Mouse (Mus musculus) kidney, embryonic 14.5 days (tissue): ENCODE measurements around the gene Ensa. TPM values are rescaled to one million over a fixed set of nuclear protein-coding genes. Genes with fewer than 3 reads are reported as not detected.
A peak's percentile ranks its signal among the peaks of the same experiment; 100 is the strongest.

ENCODE experiments used
- ATAC-seq: fragments of 200-750 bp; cut with Nextera tagmentation; 2 replicates; pipeline ENCODE4 v1.8.0; 2017; ENCODE audit warnings: moderate number of reproducible peaks, mild to moderate bottlenecking, moderate TSS enrichment, moderate library complexity; ENCODE audit not compliant: low FRiP score, low TSS enrichment
- H3K27ac ChIP-seq: fragments of 300-500 bp; sonication (generic); 2 replicates; pipeline ENCODE4 v1.5.1; 2014; ENCODE audit warnings: low read depth, mild to moderate bottlenecking, low read length, moderate library complexity, mixed read lengths
- H3K27me3 ChIP-seq: fragments of 300-500 bp; sonication (generic); 2 replicates; pipeline ENCODE4 v1.6.1; 2014; ENCODE audit warnings: mild to moderate bottlenecking, low read length; ENCODE audit not compliant: control insufficient read depth, insufficient read depth
- H3K36me3 ChIP-seq: fragments of 300-500 bp; sonication (generic); 2 replicates; pipeline ENCODE4 v1.6.1; 2014; ENCODE audit warnings: low read length, mixed read lengths; ENCODE audit not compliant: control insufficient read depth, insufficient read depth
- H3K4me1 ChIP-seq: fragments of 300-500 bp; sonication (generic); 2 replicates; pipeline ENCODE4 v1.6.1; 2014; ENCODE audit warnings: low read length, mixed read lengths; ENCODE audit not compliant: control insufficient read depth, insufficient read depth
- H3K4me2 ChIP-seq: fragments of 300-500 bp; sonication (generic); replicated peaks from 2 replicates; pipeline ENCODE4 v1.6.1; 2014; ENCODE audit warnings: low read depth, mild to moderate bottlenecking, low read length
- H3K4me3 ChIP-seq: fragments of 300-500 bp; sonication (generic); 2 replicates; pipeline ENCODE4 v1.5.1; 2014; ENCODE audit warnings: mild to moderate bottlenecking, low read length
- H3K9ac ChIP-seq: fragments of 300-500 bp; sonication (generic); 2 replicates; pipeline ENCODE4 v1.6.1; 2014; ENCODE audit warnings: low read depth, mild to moderate bottlenecking, low read length, moderate library complexity
- H3K9me3 ChIP-seq: fragments of 300-500 bp; sonication (generic); 2 replicates; pipeline ENCODE4 v1.6.1; 2016; ENCODE audit warnings: low read length; ENCODE audit not compliant: control insufficient read depth
- WGBS: fragments of 180-500 bp; shearing (Covaris S2); extraction: QIAGEN DNeasy Blood & Tissue Kit; methylation state at CpG from one replicate; pipeline ENCODE4 v1.1.7; 2014; 5-methylcytosine and 5-hydroxymethylcytosine counted together
- polyA plus RNA-seq: library from polyadenylated mRNA; unstranded; fragments of >200 nt; fragmentation: Nextera tagmentation; extraction: Ambion mirVana; gene quantifications from 2 replicates; pipeline ENCODE4 v1.2.1, GENCODE M21; 2014

Gene Ensa
- polyA plus RNA-seq, 1 experiment from 2014 or later: 66.9 TPM

DNA sequence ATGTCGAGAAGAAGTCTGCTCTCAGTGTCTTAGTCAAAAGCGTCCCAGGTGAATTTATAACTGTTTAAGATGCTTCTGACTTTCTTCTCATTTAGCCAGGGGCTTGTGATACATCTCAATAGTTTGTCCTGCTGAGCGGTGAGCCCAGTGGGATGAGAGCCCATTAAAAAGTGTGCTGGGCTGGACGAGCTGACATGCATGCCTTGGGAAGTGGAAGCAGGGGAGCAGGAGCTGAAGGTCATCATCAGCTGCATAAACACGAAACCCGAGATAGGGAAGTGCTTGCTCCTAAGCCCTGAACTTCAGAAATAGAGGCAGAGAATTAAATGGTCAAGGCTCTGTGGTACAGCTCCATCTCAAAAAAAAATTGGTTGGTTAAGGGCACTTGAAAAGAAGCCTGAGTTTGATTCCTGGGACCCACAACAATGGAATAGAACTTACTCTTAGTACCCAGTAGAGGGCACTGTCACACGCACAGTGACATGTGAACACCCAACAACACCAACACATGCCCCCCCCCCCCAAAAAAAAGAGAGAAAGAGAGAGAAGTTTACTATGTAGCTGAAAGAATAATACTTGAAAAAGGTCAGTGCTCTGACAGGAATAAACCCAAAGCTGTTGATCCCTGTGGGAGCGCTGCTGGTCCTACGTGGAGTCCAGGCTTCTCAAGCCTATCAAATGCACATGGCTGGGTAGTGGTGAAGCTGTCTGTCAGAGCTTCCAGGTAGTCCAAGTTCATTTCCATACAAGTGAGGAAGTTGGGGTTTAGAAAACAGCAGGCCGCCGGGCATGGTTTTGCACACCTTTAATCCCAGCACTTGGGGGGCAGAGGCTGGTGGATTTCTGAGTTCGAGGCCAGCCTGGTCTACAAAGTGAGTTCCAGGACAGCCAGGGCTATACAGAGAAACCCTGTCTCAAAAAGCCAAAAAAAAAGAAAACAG lies 8.1 kb downstream of the Ensa start:
- H3K9me3 ChIP-seq: no peaks in the 10 kb centered on the region
- no peaks in the 10 kb centered on the region for H3K27me3 ChIP-seq
- no peak overlapping the region; the same call in 1 of the 2 replicates for H3K9ac ChIP-seq
- ATAC-seq: peak; percentile 32; the same call in 1 of the 2 replicates
- H3K36me3 ChIP-seq: peaks cover 94% of the 10 kb centered on the region
- WGBS: 69% methylated on average over 12 of the region's 12 CpGs
- no peaks in the 10 kb centered on the region for H3K4me1 ChIP-seq
- H3K27ac ChIP-seq: no peak overlapping the region
- no peak overlapping the region for H3K4me2 ChIP-seq
- no peak overlapping the region for H3K4me3 ChIP-seq

DNA sequence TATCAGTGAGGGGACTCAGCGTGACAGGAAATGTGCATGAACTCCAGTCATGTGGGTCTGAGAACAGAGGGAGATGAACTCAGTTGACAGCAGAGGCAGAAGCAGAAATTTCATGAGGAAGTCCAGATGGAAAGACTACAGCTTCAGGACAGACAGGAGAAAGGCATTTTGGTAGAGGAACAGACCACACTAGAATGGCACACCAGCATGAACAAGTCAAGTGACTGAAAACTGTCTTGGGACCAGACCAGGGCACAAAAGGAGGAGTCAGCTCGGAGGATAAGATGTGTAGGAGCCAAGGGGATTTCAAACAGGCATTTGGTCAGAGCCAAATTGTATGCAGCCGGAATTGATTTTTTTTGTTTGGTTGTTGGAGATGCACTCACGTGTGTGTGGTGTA lies 10.8 kb downstream of the Ensa start:
- peaks cover 74% of the 10 kb centered on the region for H3K36me3 ChIP-seq
- no peak overlapping the region for H3K4me2 ChIP-seq
- no peak overlapping the region for H3K27ac ChIP-seq
- H3K27me3 ChIP-seq: no peaks in the 10 kb centered on the region
- no peaks in the 10 kb centered on the region for H3K4me1 ChIP-seq
- no peaks in the 10 kb centered on the region for H3K9me3 ChIP-seq
- no peak for ATAC-seq
- WGBS: 59% methylated on average over 4 of the region's 4 CpGs
- no peak overlapping the region for H3K4me3 ChIP-seq
- H3K9ac ChIP-seq: no peak overlapping the region

DNA sequence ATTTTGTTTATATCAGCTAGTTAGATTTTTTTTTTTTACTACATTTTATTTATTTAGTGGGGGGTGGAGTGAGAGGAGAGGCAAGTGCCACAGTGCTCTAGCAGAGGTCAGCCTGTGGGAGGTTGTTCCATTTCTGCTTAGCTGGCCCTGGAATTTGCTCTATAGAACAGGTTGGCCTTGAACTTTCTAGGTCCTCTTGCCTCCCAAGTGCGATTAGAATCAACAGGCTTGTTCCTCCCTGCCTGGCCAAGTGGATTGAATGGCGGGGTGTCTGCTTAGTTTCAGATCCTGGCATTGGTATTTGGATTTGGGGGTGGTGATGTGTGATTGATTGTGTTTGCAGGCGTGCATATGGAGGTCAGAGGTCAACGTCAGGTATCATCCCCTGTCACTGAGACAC lies 11.3 kb downstream of the Ensa start:
- peaks cover 69% of the 10 kb centered on the region for H3K36me3 ChIP-seq
- no peak for ATAC-seq
- 69% methylated on average over 4 of the region's 4 CpGs for WGBS

DNA sequence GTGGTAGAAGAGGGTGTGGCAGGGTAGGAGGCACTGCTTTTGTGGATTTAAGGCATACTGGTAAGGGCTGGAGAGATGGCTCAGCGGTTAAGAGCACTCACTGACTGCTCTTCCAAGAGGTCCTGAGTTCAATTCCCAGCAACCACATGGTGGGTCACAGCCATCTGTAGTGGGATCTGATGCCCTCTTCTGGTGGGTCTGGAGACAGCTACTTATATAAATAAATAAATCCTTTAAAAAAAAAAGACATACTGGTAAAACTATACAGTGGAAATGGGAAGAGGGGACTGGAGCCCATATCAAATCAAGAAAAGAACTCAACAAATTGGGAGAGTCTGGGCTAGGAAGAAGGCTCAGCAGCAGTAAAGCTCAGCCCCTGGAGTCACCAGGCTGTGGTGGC lies 14.9 kb downstream of the Ensa start:
- no peak overlapping the region for H3K4me3 ChIP-seq
- H3K9ac ChIP-seq: no peak overlapping the region
- no peaks in the 10 kb centered on the region for H3K4me1 ChIP-seq
- 92% methylated on average over 1 of the region's 1 CpGs for WGBS
- H3K4me2 ChIP-seq: no peak overlapping the region
- H3K9me3 ChIP-seq: no peaks in the 10 kb centered on the region
- no peaks in the 10 kb centered on the region for H3K27me3 ChIP-seq
- peaks cover 34% of the 10 kb centered on the region; the same call in 1 of the 2 replicates for H3K36me3 ChIP-seq
- no peak overlapping the region for H3K27ac ChIP-seq
- ATAC-seq: no peak

More for the DNA sequence above, 11.3 kb downstream of the Ensa start:
- Histone ChIP-seq H3K9me3 (no peaks in the 10 kb centered on the region), H3K27ac (no peak overlapping the region), H3K4me3 (no peak overlapping the region), H3K9ac (no peak overlapping the region), H3K4me1 (no peaks in the 10 kb centered on the region), H3K4me2 (no peak overlapping the region), H3K27me3 (no peaks in the 10 kb centered on the region)

DNA sequence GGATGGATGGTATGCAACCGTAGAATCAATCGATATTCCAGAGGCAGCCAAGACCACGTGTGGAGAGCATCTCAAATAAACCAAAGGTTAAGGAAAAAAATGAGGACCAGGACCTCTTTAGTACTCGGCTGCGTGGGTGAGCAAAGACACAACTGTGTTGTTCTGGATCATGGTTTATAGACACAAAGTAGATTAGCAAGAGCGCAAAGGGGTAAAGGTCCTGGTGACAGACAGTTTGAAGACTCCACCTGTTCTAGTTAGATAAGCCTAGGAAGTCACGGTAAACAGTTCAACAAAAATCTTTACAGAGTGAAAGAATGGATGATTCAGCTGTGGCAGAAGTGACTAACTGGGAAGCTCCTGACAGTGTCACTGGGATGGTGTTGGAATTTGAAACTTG lies 18.3 kb downstream of the Ensa start:
- no peaks in the 10 kb centered on the region for H3K4me1 ChIP-seq
- H3K27ac ChIP-seq: no peak overlapping the region
- no peak overlapping the region for H3K4me3 ChIP-seq
- no peaks in the 10 kb centered on the region for H3K27me3 ChIP-seq
- no peaks in the 10 kb centered on the region for H3K9me3 ChIP-seq
- WGBS: 73% methylated on average over 7 of the region's 7 CpGs
- H3K36me3 ChIP-seq: peaks cover 6% of the 10 kb centered on the region; the same call in 1 of the 2 replicates
- ATAC-seq: no peak
- no peak overlapping the region for H3K9ac ChIP-seq
- H3K4me2 ChIP-seq: no peak overlapping the region

DNA sequence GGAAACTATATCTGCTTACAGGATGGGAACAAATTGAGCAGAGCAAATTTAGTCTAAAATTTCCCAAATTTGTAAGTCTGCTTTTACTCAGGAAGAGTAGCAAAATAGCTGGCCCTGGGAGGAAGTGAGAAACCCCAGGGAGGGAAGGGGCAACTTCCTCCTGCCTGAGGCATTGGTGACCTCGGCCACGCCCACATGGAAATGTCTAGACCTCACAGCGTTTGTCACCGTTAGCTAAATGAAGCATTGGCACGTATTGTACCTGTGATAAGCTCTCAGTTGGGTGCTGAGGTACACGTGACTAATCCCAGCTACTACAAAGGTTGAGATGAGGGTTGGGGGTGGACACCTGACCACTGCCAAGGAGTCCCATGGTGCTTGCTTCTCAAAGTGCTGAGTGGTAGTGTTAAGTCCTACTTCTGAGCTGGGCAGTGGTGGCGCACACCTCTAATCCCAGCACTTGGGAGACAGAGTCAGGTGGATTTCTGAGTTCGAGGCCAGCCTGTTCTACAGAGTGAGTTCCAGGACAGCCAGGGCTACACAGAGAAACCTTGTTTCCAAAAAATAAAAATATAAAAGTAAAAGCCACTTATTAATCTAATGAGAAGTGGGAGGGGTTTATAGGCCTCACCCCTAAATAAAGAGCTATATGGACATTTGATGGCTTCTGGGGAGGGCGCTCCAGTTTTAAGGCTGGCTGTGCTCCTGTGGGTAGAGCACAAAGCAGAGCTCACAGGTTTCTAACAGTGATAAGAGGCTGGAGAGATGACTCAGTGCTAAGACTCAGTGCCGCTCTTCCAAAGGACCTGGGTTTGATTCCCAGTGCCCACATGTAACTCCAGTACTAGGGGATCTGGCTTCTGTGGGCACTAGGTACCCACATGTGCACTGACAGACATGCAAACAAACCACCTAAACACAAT lies 20.8 kb downstream of the Ensa start:
- 66% methylated on average over 10 of the region's 10 CpGs for WGBS
- Histone ChIP-seq H3K9me3 (no peaks in the 10 kb centered on the region), H3K36me3 (no peaks in the 10 kb centered on the region), H3K4me1 (no peaks in the 10 kb centered on the region), H3K4me3 (no peak overlapping the region), H3K27me3 (no peaks in the 10 kb centered on the region), H3K4me2 (no peak overlapping the region), H3K9ac (no peak overlapping the region), H3K27ac (no peak overlapping the region)
- no peak for ATAC-seq

DNA sequence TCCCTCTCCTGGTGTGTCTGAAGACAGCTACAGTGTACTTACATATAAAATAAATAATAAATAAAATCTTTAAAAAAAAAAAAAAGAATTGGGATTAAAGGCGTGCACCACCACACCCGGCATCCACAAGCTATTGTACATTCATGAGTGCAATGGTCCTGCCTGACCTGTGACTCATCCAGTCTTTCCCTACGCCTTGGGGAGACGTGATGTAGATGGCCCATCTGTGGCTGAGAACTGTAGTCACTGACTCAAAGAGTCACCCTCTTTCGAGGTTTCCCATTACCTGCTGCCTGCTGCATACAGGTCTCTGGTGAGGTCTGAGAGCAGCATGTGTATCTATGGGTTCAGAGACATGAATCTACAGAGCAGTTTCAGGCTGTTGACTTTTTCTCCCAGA lies 23.2 kb downstream of the Ensa start:
- Histone ChIP-seq H3K27ac (no peak overlapping the region), H3K4me2 (no peak overlapping the region), H3K9me3 (no peaks in the 10 kb centered on the region), H3K36me3 (no peaks in the 10 kb centered on the region), H3K4me1 (0 out of 2 replicates have a peak, but pooled peaks cover 5% of the 10 kb centered on the region), H3K27me3 (no peaks in the 10 kb centered on the region), H3K4me3 (no peak overlapping the region), H3K9ac (no peak overlapping the region)
- 94% methylated on average over 5 of the region's 5 CpGs for WGBS
- no peak for ATAC-seq

DNA sequence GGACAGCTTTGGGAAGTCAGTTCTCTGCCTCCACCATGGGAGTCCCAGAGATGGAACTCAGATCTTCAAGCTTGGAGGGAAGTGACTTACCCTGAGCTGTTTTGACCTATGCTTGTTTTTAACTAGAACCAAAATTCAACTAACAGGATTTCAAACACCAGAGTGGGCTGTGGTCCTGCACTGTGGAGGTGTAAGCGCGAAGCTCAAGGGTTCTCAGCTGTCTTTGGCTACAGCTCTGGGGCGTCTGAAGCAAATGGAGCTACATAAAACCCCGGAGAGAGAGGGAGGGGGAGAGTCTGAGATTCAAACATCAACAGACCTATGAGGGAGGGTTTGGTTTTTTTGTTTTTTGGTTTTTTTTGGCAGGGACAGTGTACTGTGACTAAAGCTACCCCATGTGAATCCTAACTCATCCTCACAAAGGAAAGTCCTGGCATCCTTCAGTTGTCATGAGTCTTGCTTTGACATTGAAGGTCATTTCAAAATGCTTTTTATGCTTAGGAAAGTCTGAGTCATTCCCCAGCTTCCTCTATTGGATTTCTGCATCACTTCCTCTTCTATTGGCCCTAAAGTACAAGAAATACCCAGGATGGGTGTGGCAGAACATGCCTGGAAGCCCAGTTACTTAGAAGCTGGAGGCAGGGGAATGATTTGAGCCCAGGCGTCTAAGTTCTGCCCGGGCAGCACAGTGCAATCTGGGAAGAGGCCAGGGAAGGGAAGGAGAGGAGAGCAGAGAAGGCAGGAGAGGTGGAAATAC lies 25.7 kb downstream of the Ensa start:
- H3K27ac ChIP-seq: peak overlapping the region; percentile 74; the same call in 1 of the 2 replicates
- WGBS: 59% methylated on average over 6 of the region's 6 CpGs
- no peaks in the 10 kb centered on the region for H3K36me3 ChIP-seq

More for the DNA sequence above, 25.7 kb downstream of the Ensa start:
- H3K4me1 ChIP-seq: peaks cover 11% of the 10 kb centered on the region; the same call in 1 of the 2 replicates
- no peak overlapping the region for H3K4me2 ChIP-seq
- no peak overlapping the region for H3K4me3 ChIP-seq
- ATAC-seq: no peak
- H3K9ac ChIP-seq: no peak overlapping the region
- H3K27me3 ChIP-seq: no peaks in the 10 kb centered on the region
- H3K9me3 ChIP-seq: no peaks in the 10 kb centered on the region
